In the genomic region with DNA sequence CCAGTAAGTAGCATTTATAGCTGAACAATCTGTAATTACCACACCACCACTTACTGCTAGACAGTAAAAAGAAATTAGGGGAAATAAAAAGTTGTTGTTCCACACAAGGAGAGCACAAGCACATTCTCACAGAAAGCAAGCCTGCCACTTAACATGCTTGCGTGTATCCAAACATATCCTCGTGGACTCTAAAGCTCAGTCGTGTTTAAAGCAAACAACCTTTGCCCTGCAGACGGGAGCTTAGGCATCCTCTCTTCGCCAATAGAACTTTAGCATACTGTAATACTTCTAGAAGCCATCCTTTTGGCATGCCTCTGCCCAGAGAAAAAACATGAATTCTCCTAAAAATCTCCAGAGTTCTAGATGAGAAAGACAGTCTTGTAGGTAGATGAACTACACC, we compare ENCODE assay signal across 24 mouse cellular contexts.
DNase-seq lines count a peak whose midpoint lies in the region; ATAC-seq and TF ChIP-seq lines count a peak whose summit lies in the region.
"Had no signal": no experiment of that assay in that cellular context is flagged by ENCODE, and none has a peak within 500 bp of the region (broad histone marks: within the 10 kb centered on the region; RNA-seq: fewer than 3 reads in every experiment).

No protein-coding gene starts in this region.

- TF ChIP-seq EP300 in liver, postnatal 0 days (IDR thresholded peaks at IDR 0.05; ENCODE audit: low read depth): peak; percentile 47; the same call in 1 of the 2 replicates

- peak overlapping the region; percentile 80 for H3K27ac ChIP-seq in liver, adult 2 months (replicated peaks; ENCODE audit: insufficient read depth, low read depth, low read length)
- no peak overlapping the region for H3K27ac ChIP-seq in liver, embryonic 11.5 days (ENCODE audit: low read depth, low read length)
- no peak overlapping the region for H3K27ac ChIP-seq in liver, embryonic 15.5 days (replicated peaks)
- peak overlapping the region; percentile 81 for H3K27ac ChIP-seq in liver, postnatal 0 days (ENCODE audit: low read depth)
- H3K27ac ChIP-seq in forebrain, embryonic 15.5 days (replicated peaks): no peak overlapping the region
- H3K27ac ChIP-seq: embryonic facial prominence, embryonic 10.5 days; embryonic facial prominence, embryonic 12.5 days; forebrain, embryonic 13.5 days had no signal

- H3K4me2 ChIP-seq in liver, embryonic 11.5 days: no peak overlapping the region
- no peak overlapping the region for H3K4me2 ChIP-seq in liver, embryonic 15.5 days
- H3K4me2 ChIP-seq in liver, postnatal 0 days (ENCODE audit: low read depth, low read length): no peak overlapping the region
- no peak overlapping the region for H3K4me2 ChIP-seq in forebrain, embryonic 15.5 days (replicated peaks)
- H3K4me2 ChIP-seq: embryonic facial prominence, embryonic 12.5 days; forebrain, embryonic 13.5 days had no signal

- TF ChIP-seq CTCF in liver, adult 2 months (IDR thresholded peaks at IDR 0.05; ENCODE audit: low read depth, low read length): no peak
- no peak for TF ChIP-seq CTCF in liver, postnatal 0 days (IDR thresholded peaks at IDR 0.05; ENCODE audit: low read depth)

- no peak for ATAC-seq in liver, embryonic 11.5 days (replicated peaks; ENCODE audit: low FRiP score)
- ATAC-seq in liver, embryonic 15.5 days (ENCODE audit: insufficient read depth): peak; percentile 56
- peak; percentile 96 for ATAC-seq in liver, postnatal 0 days
- no peak for ATAC-seq in forebrain, embryonic 15.5 days (replicated peaks)
- ATAC-seq: activated CD4-positive, CD25-positive, alpha-beta regulatory T cell, adult 4 months; CD4-positive, CD25-positive, alpha-beta regulatory T cell, adult 4 months; forebrain, embryonic 13.5 days; forebrain, embryonic 16.5 days; Patski had no signal

- no peak for TF ChIP-seq POLR2A in liver, adult 2 months (IDR thresholded peaks at IDR 0.05; ENCODE audit: extremely low read depth, insufficient read depth, low read length)

- H3K36me3 ChIP-seq in liver, adult 2 months (ENCODE audit: control insufficient read depth, insufficient read depth, low read length): peaks cover 13% of the 10 kb centered on the region
- no peaks in the 10 kb centered on the region; the same call in 1 of the 2 replicates for H3K36me3 ChIP-seq in liver, embryonic 11.5 days (ENCODE audit: control insufficient read depth, insufficient read depth, low read length)
- no peaks in the 10 kb centered on the region for H3K36me3 ChIP-seq in liver, embryonic 15.5 days (replicated peaks)
- H3K36me3 ChIP-seq in liver, postnatal 0 days (replicated peaks; ENCODE audit: insufficient read depth, low read length): 0 out of 2 replicates have a peak, but pooled peaks cover 2% of the 10 kb centered on the region
- 0 out of 2 replicates have a peak, but pooled peaks cover 3% of the 10 kb centered on the region for H3K36me3 ChIP-seq in forebrain, embryonic 15.5 days
- H3K36me3 ChIP-seq: embryonic facial prominence, embryonic 12.5 days had no signal

- H3K27me3 ChIP-seq in liver, adult 2 months (ENCODE audit: control insufficient read depth, insufficient read depth, low read length): no peaks in the 10 kb centered on the region
- H3K27me3 ChIP-seq in liver, embryonic 11.5 days (replicated peaks; ENCODE audit: control insufficient read depth, insufficient read depth, low read length): no peaks in the 10 kb centered on the region
- no peaks in the 10 kb centered on the region for H3K27me3 ChIP-seq in liver, embryonic 15.5 days
- H3K27me3 ChIP-seq in liver, postnatal 0 days (ENCODE audit: insufficient read depth, low read length): no peaks in the 10 kb centered on the region
- H3K27me3 ChIP-seq in forebrain, embryonic 15.5 days: no peaks in the 10 kb centered on the region
- H3K27me3 ChIP-seq: CH12.LX; embryonic facial prominence, embryonic 12.5 days; forebrain, embryonic 13.5 days; Patski had no signal

- no peaks in the 10 kb centered on the region for H3K79me2 ChIP-seq in liver, adult 2 months (ENCODE audit: control insufficient read depth, insufficient read depth, low read length)

- DNase-seq in liver, adult 2 months (ENCODE audit: extremely low read depth, low read depth, low spot score): peak; percentile 94
- no peak for DNase-seq in liver, embryonic 11.5 days (ENCODE audit: low spot score)
- no peak for DNase-seq in liver
- peak; percentile 29 for DNase-seq in liver, postnatal 0 days
- DNase-seq in spleen, postnatal 14 days (ENCODE audit: low spot score in 2 of 2): no peak
- DNase-seq: adrenal gland, adult 8-10 months; adrenal gland, postnatal 14 days; B cell, adult 2 months; cerebellum, adult 11-12 months; cerebellum, adult 2 months; cerebellum, adult 9-10 months; cerebellum, postnatal 10 days; cerebellum, postnatal 25 days had no signal

- 25% methylated on average over 5 of the region's 5 CpGs for WGBS in liver, adult 2 months
- WGBS in liver, embryonic 11.5 days: 77% methylated on average over 5 of the region's 5 CpGs
- 61% methylated on average over 5 of the region's 5 CpGs for WGBS in liver, embryonic 15.5 days (ENCODE audit: insufficient replicate concordance)
- 60% methylated on average over 5 of the region's 5 CpGs for WGBS in liver, postnatal 0 days (ENCODE audit: insufficient replicate concordance)
- 77% methylated on average over 5 of the region's 5 CpGs for WGBS in forebrain, embryonic 15.5 days

- H3K9ac ChIP-seq in liver, adult 2 months (ENCODE audit: low read depth, low read length): no peak overlapping the region
- no peak overlapping the region for H3K9ac ChIP-seq in liver, embryonic 11.5 days (ENCODE audit: low read depth, low read length)
- no peak overlapping the region for H3K9ac ChIP-seq in liver, embryonic 15.5 days
- H3K9ac ChIP-seq in liver, postnatal 0 days (replicated peaks): no peak overlapping the region
- no peak overlapping the region for H3K9ac ChIP-seq in forebrain, embryonic 15.5 days (replicated peaks)
- H3K9ac ChIP-seq: embryonic facial prominence, embryonic 12.5 days; forebrain, embryonic 13.5 days had no signal

- H3K4me1 ChIP-seq in liver, adult 2 months (ENCODE audit: control insufficient read depth, insufficient read depth, low read length): peaks cover 12% of the 10 kb centered on the region
- no peaks in the 10 kb centered on the region for H3K4me1 ChIP-seq in liver, embryonic 11.5 days (replicated peaks; ENCODE audit: control insufficient read depth, insufficient read depth, low read length)
- H3K4me1 ChIP-seq in liver, embryonic 15.5 days (replicated peaks): 0 out of 2 replicates have a peak, but pooled peaks cover 3% of the 10 kb centered on the region
- H3K4me1 ChIP-seq in liver, postnatal 0 days (ENCODE audit: insufficient read depth): no peaks in the 10 kb centered on the region
- no peaks in the 10 kb centered on the region for H3K4me1 ChIP-seq in forebrain, embryonic 15.5 days
- H3K4me1 ChIP-seq: embryonic facial prominence, embryonic 10.5 days; embryonic facial prominence, embryonic 12.5 days; forebrain, embryonic 13.5 days had no signal

- H3K4me3 ChIP-seq in liver, adult 2 months (ENCODE audit: insufficient read depth, low read depth, low read length): no peak overlapping the region
- no peak overlapping the region for H3K4me3 ChIP-seq in liver, embryonic 11.5 days (ENCODE audit: low read depth, low read length)
- H3K4me3 ChIP-seq in liver, embryonic 15.5 days (replicated peaks): no peak overlapping the region
- no peak overlapping the region for H3K4me3 ChIP-seq in liver, postnatal 0 days (ENCODE audit: low read depth, low read length)
- H3K4me3 ChIP-seq in forebrain, embryonic 15.5 days: no peak overlapping the region
- H3K4me3 ChIP-seq: embryonic facial prominence, embryonic 10.5 days; embryonic facial prominence, embryonic 12.5 days; forebrain, embryonic 13.5 days had no signal

- H3K9me3 ChIP-seq in liver, embryonic 11.5 days (ENCODE audit: control insufficient read depth, low read length): no peaks in the 10 kb centered on the region
- H3K9me3 ChIP-seq in liver, embryonic 15.5 days (replicated peaks): no peaks in the 10 kb centered on the region
- H3K9me3 ChIP-seq in liver, postnatal 0 days (ENCODE audit: low read length): no peaks in the 10 kb centered on the region
- H3K9me3 ChIP-seq in forebrain, embryonic 15.5 days: no peaks in the 10 kb centered on the region
- H3K9me3 ChIP-seq: embryonic facial prominence, embryonic 10.5 days; embryonic facial prominence, embryonic 12.5 days; forebrain, embryonic 13.5 days; G1E had no signal

Comparison
In these comparisons a context has a peak if more than half of its experiments do, and no peak if none do; other contexts are left out.
1. DNase-seq: peak in liver, adult 2 months (single experiment) and liver, postnatal 0 days (single experiment); none in liver, embryonic 11.5 days (single experiment), liver (single experiment) and spleen, postnatal 14 days (0 of 2).
2. H3K27ac ChIP-seq: peak in liver, adult 2 months (single experiment) and liver, postnatal 0 days (single experiment); none in liver, embryonic 11.5 days (single experiment), liver, embryonic 15.5 days (single experiment) and forebrain, embryonic 15.5 days (single experiment).
3. ATAC-seq: peak in liver, embryonic 15.5 days (single experiment) and liver, postnatal 0 days (single experiment); none in liver, embryonic 11.5 days (single experiment) and forebrain, embryonic 15.5 days (single experiment).